In the genomic region with DNA sequence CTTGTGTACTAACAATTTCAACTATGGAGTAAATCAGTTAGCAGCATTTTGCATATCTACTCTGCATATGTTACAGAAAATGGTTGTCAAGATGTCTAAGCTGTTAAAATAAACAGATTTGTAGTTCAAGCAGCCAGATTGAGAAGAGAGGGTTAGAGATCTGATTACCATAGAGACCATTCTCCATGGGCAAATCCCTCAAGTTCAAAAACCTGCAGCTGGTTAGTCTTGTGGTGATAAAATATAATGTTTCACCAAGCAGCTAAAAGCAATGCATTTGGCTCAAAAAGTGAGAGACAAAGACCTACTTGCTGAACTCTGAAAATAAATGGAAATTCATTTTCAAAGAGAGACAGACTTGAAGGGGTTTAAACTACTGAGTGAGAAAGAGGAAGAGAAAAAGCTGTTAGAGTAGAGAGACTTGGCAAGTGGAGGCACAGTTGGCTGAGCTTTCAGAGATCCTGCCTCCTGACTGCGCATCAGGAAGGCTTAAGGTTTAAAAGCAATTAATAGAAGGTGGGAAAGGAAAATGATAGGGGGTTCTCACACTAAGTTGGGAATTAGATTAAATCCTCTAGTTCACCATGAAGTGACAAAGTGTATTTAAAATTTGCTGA, we compare ENCODE assay signal across 21 mouse cellular contexts.
DNase-seq lines count a peak whose midpoint lies in the region; ATAC-seq lines count a peak whose summit lies in the region.
"Had no signal": no experiment of that assay in that cellular context is flagged by ENCODE, and none has a peak within 500 bp of the region (broad histone marks: within the 10 kb centered on the region; RNA-seq: fewer than 3 reads in every experiment).

No protein-coding gene starts in this region.

- no peaks in the 10 kb centered on the region for H3K9me3 ChIP-seq in embryonic facial prominence, embryonic 11.5 days (replicated peaks; ENCODE audit: control insufficient read depth, low read length)
- no peaks in the 10 kb centered on the region for H3K9me3 ChIP-seq in embryonic facial prominence, embryonic 10.5 days
- no peaks in the 10 kb centered on the region for H3K9me3 ChIP-seq in embryonic facial prominence, embryonic 14.5 days (ENCODE audit: control insufficient read depth, low read length)
- no peaks in the 10 kb centered on the region for H3K9me3 ChIP-seq in midbrain, embryonic 14.5 days (ENCODE audit: control insufficient read depth, low read length)
- H3K9me3 ChIP-seq: heart, embryonic 10.5 days; limb, embryonic 13.5 days; liver, embryonic 15.5 days; stomach, embryonic 15.5 days had no signal

- H3K36me3 ChIP-seq in embryonic facial prominence, embryonic 11.5 days (replicated peaks; ENCODE audit: control insufficient read depth, insufficient read depth, low read depth, low read length): no peaks in the 10 kb centered on the region
- H3K36me3 ChIP-seq in embryonic facial prominence, embryonic 10.5 days (replicated peaks): no peaks in the 10 kb centered on the region
- no peaks in the 10 kb centered on the region for H3K36me3 ChIP-seq in embryonic facial prominence, embryonic 14.5 days (ENCODE audit: control insufficient read depth, insufficient read depth, low read length)
- no peaks in the 10 kb centered on the region for H3K36me3 ChIP-seq in midbrain, embryonic 14.5 days (ENCODE audit: control insufficient read depth, insufficient read depth, low read length)
- H3K36me3 ChIP-seq: heart, embryonic 10.5 days; limb, embryonic 13.5 days; liver, embryonic 15.5 days; stomach, embryonic 15.5 days had no signal

- 80% methylated on average over 1 of the region's 1 CpGs for WGBS in embryonic facial prominence, embryonic 11.5 days
- WGBS in embryonic facial prominence, embryonic 10.5 days: 73% methylated on average over 1 of the region's 1 CpGs
- 74% methylated on average over 1 of the region's 1 CpGs for WGBS in embryonic facial prominence, embryonic 14.5 days
- 36% methylated on average over 1 of the region's 1 CpGs for WGBS in midbrain, embryonic 14.5 days

- no peak overlapping the region for H3K27ac ChIP-seq in embryonic facial prominence, embryonic 11.5 days (replicated peaks; ENCODE audit: low read depth, low read length)
- no peak overlapping the region for H3K27ac ChIP-seq in embryonic facial prominence, embryonic 10.5 days (replicated peaks)
- no peak overlapping the region for H3K27ac ChIP-seq in embryonic facial prominence, embryonic 14.5 days (replicated peaks; ENCODE audit: low read depth, low read length)
- no peak overlapping the region for H3K27ac ChIP-seq in midbrain, embryonic 14.5 days (replicated peaks; ENCODE audit: low read depth, low read length)
- H3K27ac ChIP-seq: heart, embryonic 10.5 days; hindbrain, embryonic 14.5 days; kidney, postnatal 0 days; limb, embryonic 13.5 days; liver, embryonic 15.5 days; stomach, embryonic 15.5 days had no signal

- no peak overlapping the region for H3K4me2 ChIP-seq in embryonic facial prominence, embryonic 11.5 days (ENCODE audit: low read depth, low read length)
- no peak overlapping the region for H3K4me2 ChIP-seq in embryonic facial prominence, embryonic 14.5 days (ENCODE audit: low read depth, low read length)
- H3K4me2 ChIP-seq in midbrain, embryonic 14.5 days (ENCODE audit: low read length): no peak overlapping the region
- H3K4me2 ChIP-seq: hindbrain, embryonic 14.5 days; limb, embryonic 13.5 days; liver, embryonic 15.5 days; stomach, embryonic 15.5 days had no signal

- ATAC-seq in embryonic facial prominence, embryonic 11.5 days (replicated peaks; ENCODE audit: insufficient number of reproducible peaks, low FRiP score, low TSS enrichment, low read depth): no peak
- no peak for ATAC-seq in embryonic facial prominence, embryonic 14.5 days (ENCODE audit: low read depth)
- ATAC-seq in midbrain, embryonic 14.5 days (ENCODE audit: low FRiP score, low TSS enrichment): no peak; the same call in 1 of the 2 replicates
- ATAC-seq: intestine, embryonic 16.5 days; lung, postnatal 0 days had no signal

- no peaks in the 10 kb centered on the region for H3K27me3 ChIP-seq in embryonic facial prominence, embryonic 11.5 days (ENCODE audit: control insufficient read depth, insufficient read depth, low read length)
- H3K27me3 ChIP-seq in embryonic facial prominence, embryonic 10.5 days (replicated peaks; ENCODE audit: low read depth, poor library complexity, severe bottlenecking): no peaks in the 10 kb centered on the region
- H3K27me3 ChIP-seq in embryonic facial prominence, embryonic 14.5 days (replicated peaks; ENCODE audit: control insufficient read depth, insufficient read depth, low read length): no peaks in the 10 kb centered on the region
- no peaks in the 10 kb centered on the region for H3K27me3 ChIP-seq in midbrain, embryonic 14.5 days (ENCODE audit: control insufficient read depth, insufficient read depth, low read length)
- H3K27me3 ChIP-seq: limb, embryonic 13.5 days; liver, embryonic 15.5 days; stomach, embryonic 15.5 days had no signal

- no peak overlapping the region for H3K4me3 ChIP-seq in embryonic facial prominence, embryonic 11.5 days (ENCODE audit: low read depth, low read length)
- no peak overlapping the region for H3K4me3 ChIP-seq in embryonic facial prominence, embryonic 10.5 days
- H3K4me3 ChIP-seq in embryonic facial prominence, embryonic 14.5 days (ENCODE audit: low read depth, low read length): no peak overlapping the region
- no peak overlapping the region for H3K4me3 ChIP-seq in midbrain, embryonic 14.5 days (replicated peaks; ENCODE audit: low read depth, low read length)
- H3K4me3 ChIP-seq: heart, embryonic 10.5 days; limb, embryonic 13.5 days; liver, embryonic 15.5 days; stomach, embryonic 15.5 days had no signal

- H3K4me1 ChIP-seq in embryonic facial prominence, embryonic 11.5 days (ENCODE audit: control insufficient read depth, insufficient read depth, low read length): no peaks in the 10 kb centered on the region
- no peaks in the 10 kb centered on the region for H3K4me1 ChIP-seq in embryonic facial prominence, embryonic 10.5 days
- H3K4me1 ChIP-seq in embryonic facial prominence, embryonic 14.5 days (ENCODE audit: control insufficient read depth, insufficient read depth, low read length): no peaks in the 10 kb centered on the region
- no peaks in the 10 kb centered on the region for H3K4me1 ChIP-seq in midbrain, embryonic 14.5 days (ENCODE audit: control insufficient read depth, insufficient read depth, low read length)
- H3K4me1 ChIP-seq: heart, embryonic 10.5 days; limb, embryonic 13.5 days; liver, embryonic 15.5 days; stomach, embryonic 15.5 days had no signal

- no peak overlapping the region for H3K9ac ChIP-seq in embryonic facial prominence, embryonic 11.5 days (replicated peaks; ENCODE audit: low read length)
- H3K9ac ChIP-seq in embryonic facial prominence, embryonic 14.5 days (ENCODE audit: low read depth, low read length): no peak overlapping the region
- no peak overlapping the region for H3K9ac ChIP-seq in midbrain, embryonic 14.5 days (replicated peaks; ENCODE audit: low read length)
- H3K9ac ChIP-seq: hindbrain, embryonic 14.5 days; limb, embryonic 13.5 days; liver, embryonic 15.5 days; stomach, embryonic 15.5 days had no signal

- DNase-seq in embryonic facial prominence, embryonic 11.5 days (ENCODE audit: low spot score): peak; percentile 17
- no peak for DNase-seq in embryonic facial prominence, embryonic 10.5 days (ENCODE audit: low spot score)
- DNase-seq in layer of hippocampus, adult 9-10 months (ENCODE audit: low spot score): peak; percentile 13
- no peak for DNase-seq in layer of hippocampus, postnatal 36 days
- peak; percentile 29 for DNase-seq in embryonic facial prominence, embryonic 14.5 days (ENCODE audit: low spot score)
- peak; percentile 41 for DNase-seq in midbrain, embryonic 14.5 days
- no peak for DNase-seq in kidney, postnatal 14 days
- DNase-seq in kidney, postnatal 10 days: no peak
- DNase-seq: adrenal gland, adult 2 months; cerebellum, adult 18-20 months; gastrocnemius, postnatal 36 days; heart, postnatal 14 days; thymus, postnatal 14 days had no signal

Comparison
In these comparisons a context has a peak if more than half of its experiments do, and no peak if none do; other contexts are left out.
1. DNase-seq: peak in embryonic facial prominence, embryonic 11.5 days (single experiment), layer of hippocampus, adult 9-10 months (single experiment), embryonic facial prominence, embryonic 14.5 days (single experiment) and midbrain, embryonic 14.5 days (single experiment); none in embryonic facial prominence, embryonic 10.5 days (single experiment), layer of hippocampus, postnatal 36 days (0 of 2), kidney, postnatal 14 days (single experiment) and kidney, postnatal 10 days (single experiment).